Mouse (Mus musculus) liver, adult 10 weeks (tissue): ENCODE data around the gene Rexo5. TPM values are rescaled to one million over a fixed set of nuclear protein-coding genes. Genes with fewer than 3 reads are reported as not detected.

Experiments
- polyA plus RNA-seq: library from polyadenylated mRNA; stranded (reverse); fragments of 350-450 nt; fragmentation: Illumina TruSeq; extraction: RNeasy Lipid Tissue Mini Kit (QIAGEN cat#74804); gene quantifications from one replicate; pipeline ENCODE4 v1.2.3, GENCODE M21; 2014; ENCODE audit warnings: low read depth, low replicate concordance

The Rexo5 gene
- 7.8 TPM for polyA plus RNA-seq

DNA sequence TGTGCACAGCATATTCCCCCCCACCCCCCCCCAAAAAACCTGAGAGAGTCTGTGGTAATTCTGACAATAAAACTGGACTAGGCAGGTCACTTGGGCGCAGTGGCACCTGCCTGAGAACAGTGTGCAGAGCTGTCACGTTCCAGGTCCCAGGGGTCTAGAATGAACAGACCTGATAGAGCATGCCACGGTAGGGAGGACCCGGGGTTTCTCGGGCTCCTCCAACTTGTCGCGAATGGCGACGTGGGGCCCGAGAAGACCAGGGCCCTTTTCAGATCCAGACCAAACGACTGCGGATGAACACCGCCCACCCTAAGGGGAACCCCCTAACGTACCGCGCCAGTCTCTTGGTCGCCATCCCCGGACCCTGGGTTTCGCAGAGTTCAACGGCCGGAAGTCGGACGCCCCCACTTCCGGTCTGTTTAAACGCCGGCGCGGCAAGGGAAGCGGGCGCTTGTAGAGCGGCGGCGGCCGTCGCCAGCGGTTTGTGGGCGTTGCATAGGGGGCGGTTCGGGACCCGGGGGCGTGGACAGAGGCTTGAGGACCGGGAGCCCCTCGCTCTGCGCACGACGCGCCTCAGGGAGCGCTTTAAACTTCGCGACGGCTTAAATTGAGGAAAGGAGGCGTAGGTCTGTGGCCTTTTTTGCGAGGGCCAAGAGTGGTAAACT is at the start of gene Rexo5, which contains the start of gene Eri2:
Rexo5 (plus strand) TSS at position 421 of the 665 bp plus-strand sequence.
Eri2 (minus strand) TSS at position 473 of the 665 bp plus-strand sequence.

GRCm38 (mm10) chr7:119760527-119760951 is 33.3 kb upstream of the Rexo5 start, which contains the start of gene Acsm3:
Gene Acsm3, plus strand, starts transcription at chr7:119760923.

GRCm38 (mm10) chr7:119895639-119896512 is 102.1 kb downstream of the Rexo5 start, which contains the start of the genes Lyrm1 and Dcun1d3:
Gene Lyrm1, plus strand, starts transcription at chr7:119895861.
Gene Dcun1d3, minus strand, starts transcription at chr7:119896298.

Other genes starting within 250 kb of the Rexo5 start
- 1.5 TPM for gene Acsm2, start 239.7 kb upstream of the Rexo5 start, polyA plus RNA-seq
- 208 TPM for gene Acsm1, start 187.0 kb upstream of the Rexo5 start, polyA plus RNA-seq
- gene Acsm4, start 104.0 kb upstream of the Rexo5 start, polyA plus RNA-seq = not detected
- gene Thumpd1, start 73.2 kb upstream of the Rexo5 start, polyA plus RNA-seq = 20.1 TPM
- gene Acsm3, start 33.1 kb upstream of the Rexo5 start, polyA plus RNA-seq = 179 TPM
- 8.1 TPM for gene Eri2, start 52 bp downstream of the Rexo5 start, polyA plus RNA-seq
- 7.5 TPM for gene Lyrm1, start 101.9 kb downstream of the Rexo5 start, polyA plus RNA-seq
- 8.1 TPM for gene Dcun1d3, start 102.3 kb downstream of the Rexo5 start, polyA plus RNA-seq